Mouse (Mus musculus): ENCODE data around the gene Tnrc6b.

DNA sequence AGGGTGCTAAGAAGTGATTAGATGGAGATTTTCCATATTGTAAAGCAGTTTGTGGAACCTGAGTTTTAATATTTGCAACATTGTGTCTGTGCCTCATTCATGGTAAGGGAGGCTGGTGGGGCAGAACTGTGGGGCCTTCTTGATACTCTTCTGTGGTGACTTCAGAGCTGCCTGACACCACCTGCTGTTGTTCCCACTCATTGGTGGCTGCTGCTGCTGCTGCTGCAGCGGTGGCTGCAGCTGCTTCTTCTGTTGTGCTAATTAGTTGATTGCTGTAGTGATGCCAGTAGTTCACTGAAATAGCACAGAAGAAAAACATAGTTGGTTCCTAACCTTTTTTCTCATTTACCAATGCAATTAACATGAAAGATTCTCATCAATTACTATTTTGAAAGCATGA, 111.2 kb downstream of the Tnrc6b start:
- TF ChIP-seq CTCF (IDR thresholded peaks at IDR 0.05; ENCODE audit: insufficient read depth, low read depth, low read length) (no peak), POLR2A (IDR thresholded peaks at IDR 0.05; ENCODE audit: insufficient read depth, low read depth, low read length) (no peak)
